Mouse (Mus musculus) Muller cell, postnatal 12 days (primary cell): ENCODE data around the gene Tagln3.

ENCODE experiments used
- DNase-seq: peaks from one replicate; pipeline ENCODE4 v3.0.0-alpha.2; 2015; ENCODE audit errors: inconsistent ontology term

The Tagln3 gene

DNA sequence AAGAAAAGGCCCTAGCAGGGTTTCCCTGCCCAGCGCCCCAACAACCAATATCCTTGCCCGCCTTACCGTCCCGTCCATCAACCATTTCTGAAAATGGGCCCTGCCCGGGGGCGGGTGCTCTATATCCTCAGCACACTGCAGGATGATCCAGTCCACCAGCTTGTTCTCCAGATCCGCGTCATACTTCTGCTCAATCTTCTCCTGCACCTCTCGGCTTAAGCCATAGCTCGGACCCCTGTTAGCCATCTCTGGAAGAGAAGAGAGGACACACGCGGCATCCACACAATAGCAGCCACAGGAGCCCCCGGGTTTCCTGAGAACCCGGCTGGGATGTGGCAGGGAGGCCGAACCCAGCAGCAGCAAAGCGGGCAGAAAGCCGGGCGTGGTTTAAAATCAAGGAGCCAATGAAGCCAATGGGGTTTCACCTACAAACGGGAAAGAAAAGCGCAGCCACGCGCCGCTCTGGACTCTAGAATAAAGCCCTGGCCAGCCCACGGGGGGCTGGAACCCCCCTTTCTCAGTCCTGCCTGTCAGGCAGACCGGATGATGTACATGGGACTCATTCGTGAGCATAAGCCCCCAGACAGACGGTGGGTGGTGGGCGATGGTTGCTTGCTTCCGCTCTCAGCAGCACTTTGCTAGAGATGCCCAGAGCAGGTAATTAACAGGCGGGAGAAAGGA lies at the start of gene Tagln3:
TSS of gene Tagln3 (minus strand) at position 548 of the 681 bp plus-strand sequence.
- peak; percentile 51 for DNase-seq

DNA sequence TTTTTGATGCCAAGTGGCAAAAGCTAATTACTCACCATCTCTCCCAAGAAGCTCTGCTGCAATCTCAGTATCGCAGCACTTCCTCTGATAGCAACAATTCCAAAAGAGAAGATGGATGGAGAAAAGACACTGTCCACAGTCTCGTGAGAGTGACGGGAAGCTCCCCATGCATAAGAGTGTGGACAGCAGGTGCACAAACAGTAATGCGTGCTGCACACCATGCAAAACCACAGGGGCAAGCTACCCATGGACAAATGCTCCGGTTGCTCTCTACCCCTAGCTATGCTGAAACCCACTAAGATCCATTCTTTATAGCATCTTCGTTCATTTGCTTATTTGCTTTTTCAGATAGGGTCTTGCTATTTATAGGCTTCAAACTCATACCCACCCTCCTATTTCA lies 46.5 kb upstream of the Tagln3 start:
- DNase-seq: no peak

DNA sequence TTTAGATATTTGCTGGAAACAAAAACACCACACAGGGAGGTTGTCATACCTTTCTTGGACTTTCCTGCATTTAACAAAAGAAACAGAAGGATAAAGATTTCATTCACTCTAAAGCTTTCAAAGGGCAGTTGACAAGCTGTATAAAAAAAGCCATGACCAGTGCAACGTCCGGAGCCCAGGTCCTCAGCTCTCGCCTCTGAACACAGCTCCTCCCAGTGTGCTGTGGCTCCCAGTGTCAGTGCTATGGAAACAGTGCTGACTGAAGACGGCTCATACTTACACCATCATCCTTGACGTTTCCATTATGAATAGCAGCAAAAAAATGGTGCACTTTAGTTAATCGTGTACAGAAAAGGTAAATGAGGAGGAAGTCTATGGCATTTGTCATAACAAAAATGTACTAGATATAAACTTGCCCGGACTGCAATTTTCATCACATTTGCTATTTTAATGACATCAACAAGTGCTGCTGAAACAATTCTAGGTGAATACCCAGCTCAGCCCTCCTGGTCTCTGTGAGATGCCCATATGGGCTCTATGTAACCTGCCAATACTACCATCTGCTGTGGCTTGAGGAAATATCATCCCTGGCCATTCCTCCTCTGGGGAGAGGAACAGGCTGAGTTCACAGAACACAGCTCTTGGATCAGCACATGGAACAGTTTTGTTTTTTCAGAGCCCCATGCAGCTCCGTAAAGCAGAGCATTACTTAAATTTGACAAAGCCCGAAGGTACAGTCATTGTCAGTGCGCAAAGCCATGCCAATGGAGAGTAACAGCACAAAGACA lies 43.6 kb upstream of the Tagln3 start:
- no peak for DNase-seq

DNA sequence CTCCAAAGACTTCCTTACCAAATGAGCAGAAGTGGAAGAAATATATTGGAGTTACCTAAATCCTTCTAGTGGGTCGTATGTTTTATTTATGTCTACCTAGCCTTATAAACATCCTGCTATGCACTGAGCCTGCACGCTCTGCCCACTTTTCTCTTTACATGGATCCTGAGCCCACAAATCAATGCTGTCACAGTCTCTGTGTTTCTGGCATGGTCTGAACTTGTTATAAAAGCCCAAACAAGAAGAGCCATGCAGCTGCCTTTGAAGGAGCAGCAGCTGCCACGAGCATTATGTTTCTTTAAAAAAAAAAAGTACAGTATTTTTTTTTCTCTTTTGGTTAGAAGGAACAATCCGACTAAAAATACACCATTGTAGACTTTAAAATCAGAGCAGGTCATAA lies 43.0 kb upstream of the Tagln3 start:
- DNase-seq: no peak

DNA sequence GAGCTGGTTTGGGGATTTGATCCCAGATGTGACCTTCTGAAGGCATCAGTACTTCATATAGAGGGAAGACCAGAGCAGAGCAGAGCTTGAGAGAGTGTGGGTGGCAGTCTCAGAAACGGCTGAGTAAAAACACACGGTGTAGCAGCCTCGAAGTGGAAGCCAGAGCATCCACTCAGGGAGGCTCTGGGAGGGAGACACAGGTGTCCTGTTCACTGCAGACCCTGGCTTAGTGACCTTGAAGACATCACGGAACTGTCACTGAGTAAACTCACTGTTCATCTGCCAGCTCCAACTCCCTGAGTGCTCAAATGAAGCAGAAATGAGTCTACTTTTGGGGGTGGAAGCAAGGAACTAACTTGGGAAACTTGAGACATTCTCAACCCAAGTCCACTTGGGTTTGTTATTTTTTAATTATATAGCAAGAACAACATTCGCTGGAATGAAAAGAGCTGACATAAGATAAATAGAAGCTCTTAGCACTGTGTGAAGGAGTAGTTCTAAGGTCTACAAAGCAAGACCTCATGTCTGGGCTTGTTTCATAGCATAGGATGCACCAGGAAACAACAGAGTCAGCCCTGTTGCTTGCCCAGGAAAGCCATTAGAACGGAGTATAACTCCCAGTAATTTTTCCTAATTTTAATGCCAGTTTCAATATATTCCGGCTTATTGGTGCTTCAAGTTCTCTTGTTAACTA lies 41.5 kb upstream of the Tagln3 start:
- no peak for DNase-seq

DNA sequence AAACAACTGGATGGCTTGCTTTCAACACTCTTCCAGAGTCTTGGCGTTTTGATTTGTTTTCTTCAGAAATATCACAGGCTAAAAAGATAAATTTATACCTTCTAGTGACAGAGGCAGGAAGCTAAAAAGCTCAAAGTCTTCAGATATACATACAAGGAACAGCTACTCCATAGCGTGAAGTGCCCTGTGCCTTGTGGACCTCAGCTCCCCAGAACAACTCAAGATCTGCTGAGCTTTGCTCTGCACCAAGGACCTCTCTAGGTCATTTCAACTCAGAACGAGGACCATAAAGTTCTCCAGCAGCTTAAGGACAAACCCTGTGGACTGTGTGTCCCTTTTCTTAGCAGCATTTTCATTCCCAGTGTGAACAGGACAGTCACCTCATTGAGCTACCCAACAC lies 40.7 kb upstream of the Tagln3 start:
- DNase-seq: no peak

DNA sequence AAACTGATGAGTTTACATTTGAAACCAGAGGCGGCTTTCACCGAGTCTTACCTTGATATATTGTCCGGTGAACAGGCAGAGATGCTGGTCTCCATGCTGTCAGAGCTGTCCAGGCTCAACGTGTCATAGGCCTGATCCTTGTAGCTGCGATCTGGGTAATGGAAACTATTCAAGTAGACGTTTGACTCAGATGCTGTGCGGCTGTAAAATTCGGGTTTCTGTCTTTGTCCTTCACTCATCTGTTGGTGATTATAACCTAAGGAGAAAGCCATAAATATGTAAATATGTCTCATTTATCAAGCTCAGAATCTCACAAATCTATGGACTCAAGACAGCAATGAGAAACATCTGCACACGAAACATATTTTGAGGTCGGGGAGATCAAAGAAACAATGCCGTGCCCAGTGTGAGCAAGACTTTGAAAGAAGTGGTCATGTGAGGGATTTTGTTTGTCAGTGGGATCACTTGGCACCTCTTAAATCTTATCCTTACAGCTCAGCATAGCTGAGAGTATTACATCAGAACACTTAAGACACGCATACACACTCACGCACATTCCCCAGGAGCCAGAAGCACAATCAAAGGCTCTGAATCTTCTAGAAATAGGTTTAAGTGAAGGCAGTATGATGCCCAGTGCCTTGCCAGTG lies 38.6 kb upstream of the Tagln3 start:
- DNase-seq: no peak

DNA sequence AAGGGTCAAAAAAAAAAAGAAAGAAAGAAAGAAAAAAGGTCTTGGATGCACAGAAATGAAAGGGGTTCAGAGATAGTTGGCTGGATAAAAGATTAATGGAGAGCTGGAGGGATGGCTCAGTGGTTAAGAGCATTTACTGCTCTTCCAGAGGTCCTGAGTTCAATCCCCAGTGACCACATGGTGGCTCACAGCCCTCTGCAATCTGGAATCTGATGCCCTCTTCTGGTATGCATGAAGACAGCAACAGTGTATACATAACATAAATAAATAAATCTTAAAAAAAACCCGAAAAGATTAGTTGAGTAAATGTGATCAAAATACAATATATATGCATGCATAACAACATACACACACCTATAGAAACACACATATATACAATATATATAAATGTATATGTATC lies 37.0 kb upstream of the Tagln3 start:
- DNase-seq: no peak

DNA sequence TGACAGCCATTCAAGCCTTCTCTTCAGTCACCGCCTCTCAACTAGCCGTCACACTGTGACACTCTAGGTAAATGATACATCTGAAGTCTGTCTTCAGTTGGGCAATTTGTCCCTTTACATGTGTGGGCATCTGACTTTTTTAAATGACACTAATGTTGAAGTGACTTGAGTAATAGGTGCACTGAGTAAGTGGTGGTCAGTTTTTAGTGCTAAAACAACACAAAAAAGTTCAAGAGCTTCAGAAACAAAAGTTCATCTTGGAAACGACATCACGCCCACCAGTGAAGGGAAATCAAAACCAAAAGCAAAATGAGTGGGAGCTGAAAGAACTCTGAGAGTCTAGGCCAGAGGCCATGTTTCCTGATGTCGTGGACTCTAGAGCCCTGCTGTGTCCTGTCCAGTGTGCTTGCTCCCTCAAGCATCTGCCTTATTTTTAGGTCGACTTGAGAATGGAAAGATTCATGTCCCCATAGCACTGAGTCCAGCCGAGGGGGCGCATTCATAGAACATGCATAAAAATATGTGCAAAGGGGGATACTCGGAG lies 34.4 kb upstream of the Tagln3 start:
- DNase-seq: no peak

DNA sequence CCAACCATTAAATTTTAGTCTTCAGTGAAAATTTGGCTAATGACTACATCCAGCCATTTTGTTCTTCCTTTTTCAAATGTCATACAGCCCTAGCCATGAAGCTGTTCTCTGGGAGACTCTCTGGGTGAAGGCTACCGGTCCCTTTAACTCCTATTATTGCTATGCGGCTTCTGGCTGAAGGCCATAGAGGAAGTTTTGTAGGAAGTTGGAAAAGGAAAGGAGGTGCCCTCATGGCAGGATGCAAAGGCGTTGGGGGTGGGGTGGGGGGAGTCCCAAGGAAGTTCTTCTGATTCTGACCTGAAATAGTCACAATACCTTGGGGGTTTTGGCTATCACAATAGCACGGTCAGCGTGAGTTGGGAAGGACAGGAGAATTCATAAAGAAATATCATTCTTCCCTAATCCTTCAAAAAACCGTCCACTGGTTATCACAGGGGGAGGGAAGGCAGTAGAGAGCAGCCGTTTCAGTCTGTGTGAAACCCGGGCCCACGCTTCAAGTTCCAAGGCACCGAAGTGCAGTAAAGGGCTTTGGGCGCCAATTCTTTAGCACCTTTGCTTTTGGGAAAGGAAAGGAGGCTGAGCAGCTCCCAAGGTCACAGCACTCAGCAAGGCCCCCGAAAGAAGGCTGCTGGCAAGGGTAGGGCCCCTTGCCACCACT lies 33.1 kb upstream of the Tagln3 start:
- DNase-seq: no peak

DNA sequence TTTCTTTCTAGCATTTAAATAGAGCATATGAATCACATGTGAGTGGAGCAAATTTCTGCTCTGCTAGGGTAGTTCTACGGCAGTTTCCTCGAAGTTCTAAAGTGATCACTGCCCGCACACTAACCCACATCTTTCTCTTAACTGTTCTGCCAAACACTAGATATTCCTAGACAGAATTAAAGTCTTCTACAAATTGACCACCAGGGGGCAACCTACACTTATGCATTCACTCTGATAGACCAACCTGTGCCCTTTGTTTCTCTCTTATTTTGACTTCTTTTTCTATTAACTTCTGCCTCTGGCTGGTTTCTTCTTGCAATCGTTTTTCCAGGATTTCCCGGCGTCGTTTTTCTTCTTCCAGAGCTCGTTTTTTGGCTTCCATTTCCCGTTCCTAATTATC lies 32.4 kb upstream of the Tagln3 start:
- peak; percentile 35 for DNase-seq

DNA sequence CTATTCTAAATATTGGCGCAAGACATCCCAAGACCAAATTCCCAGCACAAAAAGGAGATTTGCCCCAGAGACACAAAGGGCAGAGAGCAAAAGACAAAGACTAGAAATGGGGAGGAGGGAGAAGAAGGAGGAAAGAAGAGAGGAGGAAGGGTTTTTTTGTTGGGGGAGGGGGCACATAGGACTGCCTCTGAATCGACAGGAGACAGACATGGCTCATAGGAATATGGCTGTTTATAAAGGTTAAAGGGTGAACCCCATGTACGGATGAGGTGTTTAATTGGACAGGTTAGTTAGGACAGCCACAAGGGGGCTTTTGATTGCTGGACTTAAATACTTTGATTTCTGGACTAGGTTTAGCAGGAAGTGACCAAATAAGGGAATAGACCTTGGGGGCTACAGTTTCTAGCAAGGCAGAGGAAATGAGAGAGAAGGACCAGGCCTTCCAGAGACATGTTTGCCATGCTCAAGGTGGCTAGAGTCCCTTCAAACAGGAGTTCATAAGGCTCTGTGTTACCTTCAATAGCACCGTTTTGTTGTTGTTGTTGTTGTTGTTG lies 19.3 kb upstream of the Tagln3 start:
- no peak for DNase-seq

DNA sequence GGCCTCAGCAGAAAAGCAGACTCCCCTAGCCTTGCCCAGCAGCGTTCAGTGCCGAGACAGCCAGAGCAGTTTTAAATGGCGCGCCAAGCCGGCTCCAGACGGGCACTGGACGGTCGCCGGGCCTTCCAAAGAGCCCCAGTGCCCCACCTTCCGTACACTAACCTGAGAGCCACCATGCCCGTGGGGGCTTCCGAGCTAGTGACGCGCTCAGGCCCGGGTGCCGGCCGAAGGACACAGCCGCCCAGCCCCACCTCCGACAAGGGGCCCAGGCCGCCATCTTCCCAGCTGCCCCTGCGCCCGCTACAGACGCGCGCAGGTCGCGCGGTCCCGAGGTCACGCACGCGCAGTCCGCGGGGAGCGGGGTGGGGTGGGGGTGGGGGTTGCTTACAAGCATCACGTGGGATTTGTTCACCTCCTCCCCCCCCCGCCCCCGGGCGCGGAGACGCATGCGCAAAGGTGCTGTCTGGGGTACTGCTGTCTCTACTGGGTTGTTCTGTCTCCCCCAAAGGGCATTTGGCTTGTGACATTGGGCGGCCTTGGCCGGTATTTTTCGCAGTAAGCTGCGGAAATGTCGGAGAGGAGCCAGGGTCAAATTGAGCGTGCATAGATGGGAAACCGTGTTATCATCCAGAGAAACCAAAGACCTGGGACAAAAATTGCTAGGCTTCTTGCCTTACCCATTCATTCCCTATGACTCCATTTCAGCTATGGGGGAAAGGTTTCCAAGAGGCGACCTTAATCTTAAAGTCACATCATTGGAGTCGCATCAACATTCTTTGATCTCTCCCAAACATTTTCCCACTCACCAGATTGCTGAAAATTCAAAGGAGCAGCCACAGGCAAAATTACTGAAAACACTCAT lies 18.4 kb upstream of the Tagln3 start, which contains the start of gene Abhd10:
TSS of gene Abhd10 (minus strand) at position 341 of the 862 bp plus-strand sequence.
- peak; percentile 98 for DNase-seq

DNA sequence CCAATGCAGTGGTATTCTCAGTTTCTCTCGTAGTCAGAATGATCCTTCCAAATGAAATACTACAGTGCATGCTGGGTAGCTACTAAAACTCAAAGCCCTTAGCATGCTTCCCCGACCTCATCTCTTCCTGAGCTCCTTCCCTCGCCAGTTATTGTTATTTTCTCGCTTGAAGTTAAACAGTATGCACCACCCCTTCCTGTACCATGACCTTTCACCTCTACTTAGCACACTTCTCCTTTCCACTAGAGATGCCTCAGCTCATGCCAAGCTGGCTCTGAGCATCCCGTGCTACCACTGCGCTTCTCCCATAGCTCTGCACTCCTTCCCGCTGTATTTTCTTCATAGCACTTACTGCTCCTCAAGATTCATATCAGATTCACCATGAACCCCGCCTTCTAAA lies 13.5 kb upstream of the Tagln3 start:
- no peak for DNase-seq

DNA sequence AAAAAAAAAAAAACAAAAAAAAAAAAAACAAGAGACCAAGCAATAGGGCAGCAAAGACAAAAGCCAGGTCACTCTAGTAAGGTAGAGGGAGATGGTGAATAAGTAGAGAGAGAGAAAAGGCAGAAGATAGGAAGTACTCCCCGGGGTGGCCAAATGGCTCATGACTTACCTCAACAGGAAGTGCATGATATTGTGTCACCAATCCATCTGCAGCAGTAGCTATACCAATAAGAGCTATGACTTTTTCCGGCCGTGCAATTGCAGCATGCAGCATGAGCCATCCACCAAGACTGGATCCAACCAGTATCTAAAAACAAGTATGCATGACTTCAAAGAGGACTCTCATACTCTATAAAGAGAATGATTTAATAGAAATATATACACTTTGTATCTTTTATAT lies 12.3 kb upstream of the Tagln3 start:
- DNase-seq: no peak

DNA sequence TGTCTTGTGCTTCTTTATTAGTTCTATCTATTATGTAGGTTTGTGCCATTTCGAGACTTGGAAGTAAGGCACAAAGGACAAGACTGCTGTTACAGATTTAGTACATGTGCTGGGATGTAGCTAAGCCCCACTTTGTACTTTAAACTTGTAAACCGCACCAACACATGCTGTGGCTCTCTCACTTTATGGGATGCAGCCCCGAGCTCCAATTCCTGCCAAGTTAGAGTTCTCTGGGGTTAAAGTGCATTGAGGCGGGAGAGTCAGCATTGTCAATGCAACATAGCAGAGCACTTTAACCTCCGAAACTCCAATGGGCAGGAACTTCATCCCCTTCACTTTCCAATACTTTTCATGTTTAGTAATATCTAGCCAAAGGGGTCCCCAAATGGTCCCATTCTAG lies 4.8 kb upstream of the Tagln3 start:
- DNase-seq: no peak

DNA sequence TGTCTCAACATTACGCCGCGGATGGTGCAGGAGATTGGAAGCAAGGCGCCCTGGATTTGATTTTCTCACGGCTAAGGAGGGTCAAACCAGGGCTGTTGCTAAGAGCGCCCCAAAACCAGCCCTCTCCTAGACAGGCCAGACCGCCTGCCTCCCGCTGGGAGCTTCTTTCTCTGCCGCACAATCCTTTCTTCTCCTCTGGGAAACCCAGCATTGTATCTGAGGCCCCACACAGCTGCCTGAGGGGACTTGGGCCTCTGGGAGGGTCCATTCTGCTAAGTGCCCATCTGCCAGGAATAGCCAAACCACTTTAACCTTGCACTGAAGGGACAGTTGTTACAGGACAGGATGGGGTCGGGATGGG lies 314 bp upstream of the Tagln3 start:
- DNase-seq: no peak

DNA sequence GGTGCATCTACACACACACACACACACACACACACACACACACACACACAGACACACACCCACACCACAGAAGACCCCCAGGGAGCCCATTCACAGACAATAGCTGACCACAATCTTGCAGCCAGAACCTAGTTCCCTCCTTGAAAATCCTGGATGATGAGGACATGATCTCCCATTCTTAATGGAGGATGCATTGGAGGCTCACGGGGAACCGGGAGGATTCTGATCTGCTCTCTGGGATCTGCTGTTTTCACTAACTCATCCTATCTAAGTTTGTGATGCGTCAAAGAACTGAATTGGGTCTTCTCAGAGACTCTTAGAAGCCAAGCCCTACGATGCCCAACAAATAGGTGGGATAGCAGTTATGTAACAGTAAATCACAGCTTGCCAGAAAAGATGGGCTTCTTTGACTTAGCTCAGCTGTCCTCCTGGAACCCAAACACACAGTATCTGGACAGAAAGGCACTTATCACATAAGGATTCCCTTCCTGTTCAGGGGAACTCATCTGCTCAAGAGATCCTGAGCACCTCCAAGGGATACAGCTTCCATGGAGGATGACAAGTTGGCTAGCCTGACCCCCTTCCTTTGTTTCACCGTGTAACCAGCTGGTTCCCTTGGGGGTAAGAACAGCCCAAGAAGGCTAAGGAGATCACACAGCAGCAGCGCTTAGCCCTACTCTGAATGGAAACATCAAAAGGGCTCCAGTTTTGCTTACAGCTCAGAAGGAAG lies 1.1 kb downstream of the Tagln3 start:
- DNase-seq: no peak

DNA sequence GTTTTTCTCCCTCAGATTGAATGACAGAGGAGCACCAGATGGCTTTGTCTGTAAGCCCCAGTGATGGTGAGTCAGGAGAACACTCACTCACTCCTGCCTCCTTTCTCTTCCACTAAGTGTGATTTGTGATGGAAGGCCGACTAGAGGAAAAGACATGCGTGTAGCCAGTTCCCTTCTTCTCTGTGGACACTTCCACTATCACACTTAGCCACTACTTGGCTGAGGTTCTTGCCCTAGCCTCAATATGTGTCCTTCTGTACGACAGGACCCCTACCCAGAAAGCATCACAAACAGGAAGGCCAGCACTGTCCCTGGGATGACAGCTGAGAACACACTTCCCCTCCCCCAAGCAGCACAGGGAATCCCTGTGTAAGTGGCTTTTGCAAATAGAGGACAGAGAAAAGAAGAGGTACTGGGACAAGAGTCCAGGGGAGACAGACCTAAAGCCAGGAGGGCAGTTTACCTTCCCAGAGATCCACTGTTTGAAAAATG lies 1.9 kb downstream of the Tagln3 start:
- DNase-seq: no peak
